Mouse (Mus musculus) ES-Bruce4 (cell line): ENCODE results near the gene Gm10401.

Source experiments
- CTCF ChIP-seq: IDR thresholded peaks from one replicate; pipeline ENCODE4 v1.8.1; 2011; ENCODE audit warnings: low read depth, low read length
- EP300 ChIP-seq: IDR thresholded peaks from 2 replicates; pipeline ENCODE4 v1.6.1; 2011; ENCODE audit warnings: low read depth, low read length; ENCODE audit not compliant: insufficient read depth
- POLR2A ChIP-seq: IDR thresholded peaks from one replicate; pipeline ENCODE4 v1.8.1; 2011; ENCODE audit warnings: low read length; ENCODE audit not compliant: insufficient read depth

GRCm38 (mm10) chr5:115126578-115127312, 28.6 kb upstream of the Gm10401 start:
- TF ChIP-seq POLR2A: no peak
- no peak for TF ChIP-seq CTCF
- no peak for TF ChIP-seq EP300
